Mouse (Mus musculus) brain, embryonic 14.5 days (tissue): ENCODE results near the gene Dst.

Experiments
- CTCF ChIP-seq: fragments of 200-500 bp; IDR thresholded peaks from 2 replicates; pipeline ENCODE4 v1.5.1; 2012; ENCODE audit warnings: inconsistent platforms, mild to moderate bottlenecking, moderate library complexity, borderline replicate concordance; ENCODE audit not compliant: insufficient read depth, insufficient read length; ENCODE audit errors: extremely low read depth
- POLR2A ChIP-seq: fragments of 200-500 bp; IDR thresholded peaks from 2 replicates; pipeline ENCODE4 v1.6.1; 2012; ENCODE audit warnings: mild to moderate bottlenecking, inconsistent platforms, borderline replicate concordance; ENCODE audit not compliant: poor library complexity, insufficient read depth, insufficient read length, severe bottlenecking; ENCODE audit errors: extremely low read depth

DNA sequence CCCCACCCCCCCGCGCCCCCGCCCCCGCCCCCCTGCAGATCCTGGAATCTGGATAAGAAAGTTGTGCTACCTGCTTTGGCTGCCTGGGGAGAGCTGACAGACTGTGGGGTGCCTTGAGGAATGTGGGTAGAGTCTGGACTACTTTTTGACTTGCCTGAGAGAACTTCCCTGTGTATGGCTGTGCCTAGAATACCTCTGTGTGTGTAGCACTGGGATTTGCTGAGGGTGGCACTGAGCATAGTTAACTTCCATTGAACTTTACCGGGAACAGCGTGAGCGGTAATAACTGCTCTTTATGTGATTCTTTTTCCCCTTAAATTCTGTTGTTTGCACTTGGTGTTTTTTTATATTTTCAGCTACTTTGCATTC, 169.4 kb downstream of the Dst start:
- TF ChIP-seq POLR2A = no peak
- no peak for TF ChIP-seq CTCF
